Mouse (Mus musculus) small intestine, adult 2 months (tissue): Measurements from ENCODE around the gene Nsd1.

Experiments
- CTCF ChIP-seq: fragments of 200-500 bp; IDR thresholded peaks from 2 replicates; pipeline ENCODE4 v1.5.1; 2012; ENCODE audit warnings: low read depth, mild to moderate bottlenecking, control low read depth, inconsistent platforms, low read length, moderate library complexity, mixed read lengths; ENCODE audit not compliant: insufficient replicate concordance, insufficient read length; ENCODE audit errors: extremely low read depth
- POLR2A ChIP-seq: fragments of 200-500 bp; IDR thresholded peaks from 2 replicates; pipeline ENCODE4 v1.6.1; 2012; ENCODE audit warnings: low read depth, mild to moderate bottlenecking, control low read depth, inconsistent platforms, low read length, moderate library complexity

- TF ChIP-seq CTCF (no peak), POLR2A (no peak)
Observed at GRCm38 (mm10) chr13:55189531-55190107, 20.0 kb upstream of the Nsd1 start.
